Mouse (Mus musculus) neural tube, embryonic 11.5 days (tissue): Measurements from ENCODE around the gene Fam166b. TPM values are rescaled to one million over a fixed set of nuclear protein-coding genes. Genes with fewer than 3 reads are reported as not detected.

Experiments
- ATAC-seq: fragments of 200-750 bp; cut with Nextera tagmentation; 2 replicates; pipeline ENCODE4 v1.8.0; 2017; ENCODE audit warnings: moderate number of reproducible peaks, mild to moderate bottlenecking, moderate TSS enrichment, moderate library complexity; ENCODE audit not compliant: insufficient read depth, low FRiP score, low TSS enrichment
- DNase-seq: peaks from one replicate; pipeline ENCODE4 v3.0.0-alpha.2; 2015; ENCODE audit warnings: low spot score
- H3K27ac ChIP-seq: fragments of 300-500 bp; sonication (generic); 2 replicates; pipeline ENCODE4 v1.5.1; 2014; ENCODE audit warnings: low read depth, mild to moderate bottlenecking, low read length
- H3K27me3 ChIP-seq: fragments of 300-500 bp; sonication (generic); 2 replicates; pipeline ENCODE4 v1.6.1; 2014; ENCODE audit warnings: mild to moderate bottlenecking, low read length, mixed read lengths; ENCODE audit not compliant: control insufficient read depth, insufficient read depth
- H3K36me3 ChIP-seq: fragments of 300-500 bp; sonication (generic); 2 replicates; pipeline ENCODE4 v1.6.1; 2014; ENCODE audit warnings: mild to moderate bottlenecking, low read length, moderate library complexity, mixed read lengths; ENCODE audit not compliant: control insufficient read depth, insufficient read depth
- H3K4me1 ChIP-seq: fragments of 300-500 bp; sonication (generic); 2 replicates; pipeline ENCODE4 v1.6.1; 2014; ENCODE audit warnings: low read length, mixed read lengths; ENCODE audit not compliant: control insufficient read depth, insufficient read depth
- H3K4me2 ChIP-seq: fragments of 300-500 bp; sonication (generic); 2 replicates; pipeline ENCODE4 v1.6.1; 2014; ENCODE audit warnings: low read depth, mild to moderate bottlenecking, moderate library complexity
- H3K4me3 ChIP-seq: fragments of 300-500 bp; sonication (generic); 2 replicates; pipeline ENCODE4 v1.5.1; 2014; ENCODE audit warnings: low read depth, low read length
- H3K9ac ChIP-seq: fragments of 300-500 bp; sonication (generic); 2 replicates; pipeline ENCODE4 v1.6.1; 2014; ENCODE audit warnings: mild to moderate bottlenecking, low read length
- H3K9me3 ChIP-seq: fragments of 300-500 bp; sonication (generic); 2 replicates; pipeline ENCODE4 v1.6.1; 2016; ENCODE audit warnings: low read length; ENCODE audit not compliant: control insufficient read depth
- WGBS: fragments of 180-500 bp; shearing (Covaris S2); extraction: QIAGEN DNeasy Blood & Tissue Kit; methylation state at CpG from one replicate; pipeline ENCODE4 v1.1.7; 2014; 5-methylcytosine and 5-hydroxymethylcytosine counted together
- polyA plus RNA-seq: library from polyadenylated mRNA; unstranded; fragments of >200 nt; fragmentation: Nextera tagmentation; extraction: Ambion mirVana; gene quantifications from 2 replicates; pipeline ENCODE4 v1.2.1, GENCODE M21; 2014

Gene Fam166b
- 0.20 TPM in 1 of 2 replicates, not detected in the other for polyA plus RNA-seq

DNA sequence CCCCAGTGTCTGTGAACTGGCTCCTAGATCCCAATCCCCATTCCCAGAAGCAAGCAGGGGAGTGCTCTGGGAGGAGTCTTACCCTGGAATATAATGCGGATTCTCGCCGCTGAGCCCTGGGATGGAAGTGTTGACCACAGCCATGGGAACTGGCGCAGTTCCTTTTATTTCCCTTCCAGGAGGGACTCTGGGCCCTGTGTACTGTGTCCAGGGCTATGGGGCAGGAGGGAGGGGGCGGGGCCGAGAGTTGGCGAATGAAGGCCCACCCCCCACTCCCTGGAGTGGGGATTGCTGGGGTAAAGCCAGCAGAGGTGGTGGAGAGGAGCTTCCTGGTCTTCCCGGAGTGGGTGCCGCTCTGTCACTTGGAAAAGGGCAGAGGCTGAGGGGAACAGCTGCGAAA lies at the start of gene Fam166b:
Gene Fam166b (minus strand): TSS at position 189 of the 400 bp plus-strand sequence.
- H3K36me3 ChIP-seq, result peaks cover 6% of the 10 kb centered on the region
- H3K9me3 ChIP-seq, result no peaks in the 10 kb centered on the region
- H3K4me3 ChIP-seq, result no peak within 1 kb of the TSS
- peaks cover 15% of the 10 kb centered on the region; the same call in 1 of the 2 replicates for H3K4me1 ChIP-seq
- WGBS, result 4% methylated on average over 10 of the region's 10 CpGs
- ATAC-seq (no peak), DNase-seq (no peak)
- no peak within 1 kb of the TSS for H3K27ac ChIP-seq
- H3K27me3 ChIP-seq, result peaks cover 41% of the 10 kb centered on the region
- H3K9ac ChIP-seq, result peak within 1 kb of the TSS; percentile 24
- no peak within 1 kb of the TSS for H3K4me2 ChIP-seq

DNA sequence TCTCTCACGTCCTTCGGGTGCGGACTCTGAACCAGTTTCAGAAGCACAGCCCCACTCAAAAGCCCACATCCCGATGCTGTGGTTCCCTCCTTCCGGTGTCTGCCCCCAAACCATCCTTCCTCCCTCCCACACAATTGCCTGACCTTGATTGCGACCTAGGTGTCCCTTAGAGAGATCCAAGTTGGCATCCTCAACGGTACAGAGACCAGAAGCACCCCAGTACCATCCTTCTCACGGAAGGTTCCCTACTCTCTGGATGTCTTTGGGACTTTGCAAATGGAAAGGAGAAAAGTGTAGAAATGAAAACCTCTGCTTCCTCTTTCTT lies 49.6 kb upstream of the Fam166b start:
- H3K27ac ChIP-seq, result no peak overlapping the region

DNA sequence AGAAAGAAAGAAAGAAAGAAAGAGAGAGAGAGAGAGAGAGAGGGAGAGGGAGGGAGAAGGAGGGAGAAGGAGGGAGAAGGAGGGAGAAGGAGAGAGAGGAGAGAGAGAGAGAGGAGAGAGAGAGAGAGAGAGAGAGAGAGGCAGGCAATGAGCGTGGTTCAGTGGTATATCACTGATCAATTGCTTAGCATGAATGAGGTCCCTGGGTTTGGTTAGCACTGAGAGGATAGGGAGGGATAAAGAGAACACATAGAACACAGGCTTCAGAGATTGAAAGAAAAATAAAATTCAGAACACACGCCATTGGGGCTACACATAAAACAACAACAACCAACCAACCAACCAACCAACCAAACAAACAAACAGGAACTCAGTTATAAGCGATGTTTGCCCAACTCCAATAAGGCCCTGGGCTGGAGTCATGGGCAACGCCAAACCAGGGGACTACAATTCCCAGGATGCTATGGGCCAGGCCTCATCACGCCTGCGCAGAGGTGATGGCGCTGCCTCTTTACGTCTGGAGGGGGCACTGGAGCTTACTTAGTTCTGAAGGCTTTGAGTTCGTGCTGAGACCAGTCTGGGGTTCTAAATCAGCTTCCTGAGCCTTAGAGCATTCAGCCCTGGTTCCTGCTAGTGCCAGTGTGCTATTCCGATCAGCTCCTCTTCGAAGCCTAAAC lies 49.1 kb upstream of the Fam166b start:
- DNase-seq (peak; percentile 87), ATAC-seq (peak; percentile 61)
- Histone ChIP-seq H3K27me3 (no peaks in the 10 kb centered on the region), H3K4me1 (no peaks in the 10 kb centered on the region), H3K9ac (peak overlapping the region; percentile 2; the same call in 1 of the 2 replicates), H3K4me3 (peak overlapping the region; percentile 3; the same call in 1 of the 2 replicates), H3K9me3 (no peaks in the 10 kb centered on the region), H3K27ac (no peak overlapping the region), H3K36me3 (no peaks in the 10 kb centered on the region), H3K4me2 (peak overlapping the region; percentile 33)
- 20% methylated on average over 11 of the region's 11 CpGs for WGBS

More for the DNA sequence above, 49.6 kb upstream of the Fam166b start:
- Histone ChIP-seq H3K9me3 (no peaks in the 10 kb centered on the region), H3K27me3 (no peaks in the 10 kb centered on the region), H3K4me3 (peak overlapping the region; percentile 3; the same call in 1 of the 2 replicates), H3K4me2 (peak overlapping the region; percentile 33), H3K9ac (peak overlapping the region; percentile 2; the same call in 1 of the 2 replicates), H3K4me1 (no peaks in the 10 kb centered on the region), H3K36me3 (no peaks in the 10 kb centered on the region)
- DNase-seq (no peak), ATAC-seq (no peak)
- 49% methylated on average over 8 of the region's 8 CpGs for WGBS

- no peaks in the 10 kb centered on the region for H3K27me3 ChIP-seq
- H3K9ac ChIP-seq, result no peak overlapping the region
- H3K9me3 ChIP-seq, result no peaks in the 10 kb centered on the region
- H3K4me2 ChIP-seq, result no peak overlapping the region
- H3K4me1 ChIP-seq, result no peaks in the 10 kb centered on the region
- H3K4me3 ChIP-seq, result no peak overlapping the region
- no peak overlapping the region for H3K27ac ChIP-seq
- H3K36me3 ChIP-seq, result no peaks in the 10 kb centered on the region
- 87% methylated on average over 6 of the region's 6 CpGs for WGBS
- DNase-seq (no peak), ATAC-seq (no peak)
Measured at GRCm38 (mm10) chr4:43476604-43477003, 47.7 kb upstream of the Fam166b start.

DNA sequence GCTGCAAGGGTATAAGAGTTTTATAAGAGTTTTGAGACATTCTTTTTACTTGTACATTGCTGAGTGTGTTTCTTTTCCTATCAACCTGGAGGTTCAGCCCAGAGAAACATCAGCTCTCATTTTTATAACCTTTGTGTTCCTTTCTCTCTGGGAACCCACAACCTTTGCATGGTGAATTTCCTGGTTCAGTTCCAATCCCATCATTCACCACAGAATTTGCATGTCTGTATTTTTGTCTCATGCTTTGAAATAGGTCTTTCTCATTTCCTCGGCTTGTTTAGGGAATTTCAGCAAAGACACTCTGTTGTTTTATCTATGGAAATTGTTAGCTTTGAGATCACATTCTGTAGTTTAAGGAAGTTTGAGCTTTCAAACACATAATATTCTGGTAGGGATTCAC lies 44.7 kb upstream of the Fam166b start:
- DNase-seq, result no peak
- 69% methylated on average over 1 of the region's 1 CpGs for WGBS

GRCm38 (mm10) chr4:43470301-43470700 lies 41.4 kb upstream of the Fam166b start:
- no peaks in the 10 kb centered on the region for H3K36me3 ChIP-seq
- H3K27me3 ChIP-seq, result no peaks in the 10 kb centered on the region
- no peak overlapping the region for H3K4me3 ChIP-seq
- H3K9me3 ChIP-seq, result no peaks in the 10 kb centered on the region
- WGBS, result 91% methylated on average over 10 of the region's 10 CpGs
- ATAC-seq (no peak), DNase-seq (no peak)
- no peak overlapping the region for H3K4me2 ChIP-seq
- H3K27ac ChIP-seq, result no peak overlapping the region
- H3K4me1 ChIP-seq, result no peaks in the 10 kb centered on the region
- no peak overlapping the region for H3K9ac ChIP-seq

More for the DNA sequence above, 44.7 kb upstream of the Fam166b start:
- Histone ChIP-seq H3K27ac (no peak overlapping the region), H3K4me1 (no peaks in the 10 kb centered on the region), H3K9ac (no peak overlapping the region), H3K27me3 (no peaks in the 10 kb centered on the region), H3K4me3 (no peak overlapping the region), H3K4me2 (no peak overlapping the region), H3K9me3 (no peaks in the 10 kb centered on the region), H3K36me3 (no peaks in the 10 kb centered on the region)
- no peak for ATAC-seq

GRCm38 (mm10) chr4:43466872-43467271 lies 37.9 kb upstream of the Fam166b start:
- Histone ChIP-seq H3K27ac (no peak overlapping the region), H3K4me2 (no peak overlapping the region), H3K4me3 (no peak overlapping the region), H3K4me1 (no peaks in the 10 kb centered on the region), H3K27me3 (no peaks in the 10 kb centered on the region), H3K9me3 (no peaks in the 10 kb centered on the region), H3K36me3 (no peaks in the 10 kb centered on the region), H3K9ac (no peak overlapping the region)
- 87% methylated on average over 7 of the region's 7 CpGs for WGBS
- ATAC-seq (no peak), DNase-seq (no peak)

DNA sequence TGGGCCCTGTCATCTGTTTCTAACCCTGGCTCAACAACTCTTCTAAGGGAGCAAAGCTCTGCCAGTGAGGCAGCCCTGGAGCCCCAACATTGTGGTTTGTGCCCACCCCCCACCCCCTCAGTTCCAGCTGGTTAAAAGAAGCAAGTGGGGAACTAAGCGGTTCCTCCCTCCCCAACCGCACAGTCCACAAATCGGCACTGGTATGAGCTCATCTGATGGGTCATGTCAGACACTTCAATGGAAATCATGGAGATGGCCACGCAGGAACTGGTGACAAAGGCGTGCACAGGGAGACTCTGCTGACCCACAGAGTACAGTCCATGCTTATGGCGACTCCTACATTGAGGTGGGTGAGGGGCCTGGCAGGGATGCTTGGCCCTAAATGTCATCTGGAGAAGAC lies 37.0 kb upstream of the Fam166b start:
- DNase-seq, result no peak
- H3K4me1 ChIP-seq, result no peaks in the 10 kb centered on the region
- H3K4me3 ChIP-seq, result no peak overlapping the region
- WGBS, result 88% methylated on average over 6 of the region's 6 CpGs
- H3K9ac ChIP-seq, result no peak overlapping the region
- no peak overlapping the region for H3K27ac ChIP-seq
- no peak overlapping the region for H3K4me2 ChIP-seq
- no peaks in the 10 kb centered on the region for H3K27me3 ChIP-seq
- H3K36me3 ChIP-seq, result no peaks in the 10 kb centered on the region
- ATAC-seq, result no peak
- no peaks in the 10 kb centered on the region for H3K9me3 ChIP-seq

DNA sequence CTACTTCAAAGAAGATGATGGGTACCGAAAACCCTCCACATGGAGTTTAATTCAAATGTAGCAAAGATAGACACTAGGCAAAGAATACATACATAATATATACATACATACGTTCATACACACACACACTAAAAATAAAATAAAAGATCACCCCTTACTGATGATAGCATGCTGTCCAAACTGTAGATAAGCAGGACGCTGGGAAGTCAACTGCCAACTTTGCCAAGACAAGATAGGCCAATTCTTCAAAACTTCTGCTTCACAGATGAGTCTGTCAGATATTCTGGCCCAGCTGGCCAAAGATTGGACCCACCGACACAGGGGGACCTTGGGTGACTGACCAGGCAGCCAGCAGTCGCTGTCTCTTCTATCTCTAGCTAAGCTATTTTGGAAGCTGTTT lies 34.2 kb upstream of the Fam166b start:
- no peak for ATAC-seq

More for the DNA sequence above, 34.2 kb upstream of the Fam166b start:
- Histone ChIP-seq H3K27me3 (no peaks in the 10 kb centered on the region), H3K9me3 (no peaks in the 10 kb centered on the region), H3K4me1 (no peaks in the 10 kb centered on the region), H3K36me3 (no peaks in the 10 kb centered on the region), H3K4me3 (no peak overlapping the region), H3K9ac (no peak overlapping the region), H3K4me2 (no peak overlapping the region), H3K27ac (no peak overlapping the region)
- 92% methylated on average over 5 of the region's 5 CpGs for WGBS
- DNase-seq, result no peak
